Mouse (Mus musculus) CH12.LX (cell line): ENCODE results near the gene Rtn4rl1.

Source experiments
- BHLHE40 ChIP-seq: IDR thresholded peaks from 2 replicates; pipeline ENCODE4 v1.6.1; 2011; ENCODE audit warnings: mild to moderate bottlenecking, low read depth, low read length, improper control_type of control experiment
- CTCF ChIP-seq, 2 experiments: IDR thresholded peaks in 1 of 2; conservative IDR thresholded peaks in 1 of 2; 2 replicates each; pipeline ENCODE4 v1.5.1; 2011 to 2012; ENCODE audit warnings: low read depth in 2 of 2, low read length in 2 of 2, improper control_type of control experiment in 1 of 2, inconsistent platforms in 1 of 2, mild to moderate bottlenecking in 1 of 2, moderate library complexity in 1 of 2
- E2F4 ChIP-seq: IDR thresholded peaks from 2 replicates; pipeline ENCODE4 v1.6.1; 2011; ENCODE audit warnings: low read depth, low read length, improper control_type of control experiment; ENCODE audit not compliant: insufficient replicate concordance
- EP300 ChIP-seq: IDR thresholded peaks from 2 replicates; pipeline ENCODE4 v1.6.1; 2011; ENCODE audit warnings: low read length, improper control_type of control experiment
- MAFK ChIP-seq: IDR thresholded peaks from 2 replicates; pipeline ENCODE4 v1.6.1; 2011; ENCODE audit warnings: low read length, improper control_type of control experiment; ENCODE audit not compliant: insufficient replicate concordance
- MAX ChIP-seq: IDR thresholded peaks from 2 replicates; pipeline ENCODE4 v1.6.1; 2011; ENCODE audit warnings: low read length, improper control_type of control experiment
- MXI1 ChIP-seq: IDR thresholded peaks from 2 replicates; pipeline ENCODE4 v1.6.1; 2011; ENCODE audit warnings: mild to moderate bottlenecking, low read depth, low read length, improper control_type of control experiment
- MYC ChIP-seq: IDR thresholded peaks from 2 replicates; pipeline ENCODE4 v1.6.1; 2011; ENCODE audit warnings: low read depth, mild to moderate bottlenecking, improper control_type of control experiment, low read length
- POLR2A ChIP-seq: IDR thresholded peaks from 2 replicates; pipeline ENCODE4 v1.6.1; 2011; ENCODE audit warnings: low read depth, mild to moderate bottlenecking, improper control_type of control experiment, low read length
- POLR2AphosphoS2 ChIP-seq: IDR thresholded peaks from 2 replicates; pipeline ENCODE4 v1.6.1; 2011; ENCODE audit warnings: low read depth, low read length, improper control_type of control experiment
- SMC3 ChIP-seq: IDR thresholded peaks from 2 replicates; pipeline ENCODE4 v1.6.1; 2011; ENCODE audit warnings: low read depth, low read length, improper control_type of control experiment
- USF1 ChIP-seq: IDR thresholded peaks from 2 replicates; pipeline ENCODE4 v1.6.1; 2014; ENCODE audit warnings: low read depth, mild to moderate bottlenecking, inconsistent platforms, low read length, improper control_type of control experiment
- USF2 ChIP-seq: conservative IDR thresholded peaks from 2 replicates; pipeline ENCODE4 v1.6.1; 2011; ENCODE audit warnings: low read depth, low read length, improper control_type of control experiment
- ZKSCAN1 ChIP-seq: IDR thresholded peaks from 2 replicates; pipeline ENCODE4 v1.6.1; 2012; ENCODE audit warnings: low read depth, inconsistent platforms, low read length, improper control_type of control experiment, borderline replicate concordance

- TF ChIP-seq CTCF (conservative IDR thresholded peaks at IDR 0.05 in 1 of 2, IDR thresholded peaks at IDR 0.05 in 1 of 2; ENCODE audit: low read depth in 2 of 2, low read length in 2 of 2) (peak in 1 of 2 experiments; percentile 15; a peak in 2 of 4 replicates), POLR2A (no peak), ZKSCAN1 (no peak), POLR2AphosphoS2 (no peak), USF1 (no peak), MXI1 (no peak), MYC (no peak), EP300 (no peak), MAFK (0 out of 2 replicates have a peak, but pooled peaks have one; percentile 40), USF2 (no peak), SMC3 (peak; percentile 6; the same call in 1 of the 2 replicates), BHLHE40 (no peak), E2F4 (no peak), MAX (no peak)
Measured at GRCm38 (mm10) chr11:75150346-75150745, 43.2 kb upstream of the Rtn4rl1 start.
